Mouse (Mus musculus) inflammation-experienced regulatory T-cells, adult 6 months (primary cell): ENCODE measurements around the gene Gfpt2. TPM values are rescaled to one million over a fixed set of nuclear protein-coding genes. Genes with fewer than 3 reads are reported as not detected.

Experiments
- polyA plus RNA-seq, 3 experiments: library from polyadenylated mRNA; unstranded; fragments of 100-300 nt; shearing (Covaris generic); gene quantifications; one replicate each; pipeline ENCODE4 v1.2.1; 2017

Gene Gfpt2
- polyA plus RNA-seq, 3 experiments from 2014 or later: 0.28 to 3.0 (median 1.3) TPM

Other genes with a start within 250 kb of the Gfpt2 start
- gene Olfr1380, start 237.3 kb upstream of the Gfpt2 start, polyA plus RNA-seq: not detected
- gene Flt4, start 184.9 kb upstream of the Gfpt2 start, polyA plus RNA-seq: not detected
- not detected for gene Scgb3a1, start 130.6 kb upstream of the Gfpt2 start, polyA plus RNA-seq
- 10 to 100 TPM; 24.2 to 29.7 (median 26.8) TPM for gene Cnot6, start 81.5 kb upstream of the Gfpt2 start, polyA plus RNA-seq
- gene Mapk9, start 52.6 kb downstream of the Gfpt2 start, polyA plus RNA-seq: 10 to 100 TPM; 15.9 to 20.5 (median 17.6) TPM
- gene Rasgef1c, start 107.7 kb downstream of the Gfpt2 start, polyA plus RNA-seq: under 1 TPM; 0.28 to 0.52 (median 0.45) TPM
- gene Rnf130, start 231.2 kb downstream of the Gfpt2 start, polyA plus RNA-seq: 1 to 10 TPM; 1.1 to 4.2 (median 3.5) TPM